Mouse (Mus musculus) hindbrain, embryonic 12.5 days (tissue): Measurements from ENCODE around the gene Cers5. TPM values are rescaled to one million over a fixed set of nuclear protein-coding genes. Genes with fewer than 3 reads are reported as not detected.

Source experiments
- ATAC-seq: fragments of 200-750 bp; cut with Nextera tagmentation; 2 replicates; pipeline ENCODE4 v1.8.0; 2017; ENCODE audit warnings: moderate TSS enrichment; ENCODE audit not compliant: low FRiP score
- H3K27ac ChIP-seq: fragments of 300-500 bp; sonication (generic); 2 replicates; pipeline ENCODE4 v1.5.1; 2016; ENCODE audit warnings: mild to moderate bottlenecking
- H3K27me3 ChIP-seq: fragments of 300-500 bp; sonication (generic); 2 replicates; pipeline ENCODE4 v1.6.1; 2016; ENCODE audit warnings: mild to moderate bottlenecking
- H3K36me3 ChIP-seq: fragments of 300-500 bp; sonication (generic); 2 replicates; pipeline ENCODE4 v1.6.1; 2016; ENCODE audit warnings: mild to moderate bottlenecking
- H3K4me1 ChIP-seq: fragments of 300-500 bp; sonication (generic); 2 replicates; pipeline ENCODE4 v1.6.1; 2016
- H3K4me2 ChIP-seq: fragments of 300-500 bp; sonication (generic); replicated peaks from 2 replicates; pipeline ENCODE4 v1.6.1; 2016; ENCODE audit warnings: mild to moderate bottlenecking
- H3K4me3 ChIP-seq: fragments of 300-500 bp; sonication (generic); 2 replicates; pipeline ENCODE4 v1.5.1; 2016; ENCODE audit warnings: mild to moderate bottlenecking
- H3K9ac ChIP-seq: fragments of 300-500 bp; sonication (generic); 2 replicates; pipeline ENCODE4 v1.6.1; 2016; ENCODE audit warnings: mild to moderate bottlenecking, moderate library complexity
- H3K9me3 ChIP-seq: fragments of 300-500 bp; sonication (generic); replicated peaks from 2 replicates; pipeline ENCODE4 v1.6.1; 2016; ENCODE audit warnings: mild to moderate bottlenecking
- WGBS: fragments of 180-500 bp; shearing (Covaris S2); methylation state at CpG from one replicate; pipeline ENCODE4 v1.1.7; 2016; 5-methylcytosine and 5-hydroxymethylcytosine counted together
- polyA plus RNA-seq: library from polyadenylated mRNA; unstranded; fragments of >200 nt; fragmentation: Nextera tagmentation; extraction: Ambion mirVana; gene quantifications from 2 replicates; pipeline ENCODE4 v1.2.1, GENCODE M21; 2016

Gene Cers5
- polyA plus RNA-seq, 1 experiment from 2014 or later, result 66.8 TPM

DNA sequence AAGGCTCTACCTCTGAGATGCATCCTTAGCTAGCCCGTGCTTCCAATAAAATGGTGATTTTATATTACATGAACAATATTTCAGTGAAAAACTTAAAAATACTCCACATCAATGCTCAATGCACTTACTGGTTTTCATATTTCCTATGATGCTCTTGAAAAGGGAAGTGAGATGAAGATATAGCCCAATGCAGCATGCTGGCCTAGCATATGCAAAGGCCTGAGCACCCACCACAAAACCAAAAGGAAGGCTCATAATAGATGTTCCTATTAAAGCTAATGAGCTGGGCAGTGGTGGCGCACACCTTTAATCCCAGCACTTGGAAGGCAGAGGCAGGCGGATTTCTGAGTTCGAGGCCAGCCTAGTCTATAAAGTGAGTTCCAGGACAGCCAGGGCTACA, 33.0 kb upstream of the Cers5 start:
- Histone ChIP-seq H3K4me2 (no peak overlapping the region), H3K9me3 (no peaks in the 10 kb centered on the region), H3K36me3 (no peaks in the 10 kb centered on the region), H3K9ac (no peak overlapping the region), H3K27me3 (no peaks in the 10 kb centered on the region), H3K27ac (no peak overlapping the region), H3K4me1 (peaks cover 30% of the 10 kb centered on the region), H3K4me3 (no peak overlapping the region)
- WGBS, result 90% methylated on average over 4 of the region's 4 CpGs
- ATAC-seq, result no peak

DNA sequence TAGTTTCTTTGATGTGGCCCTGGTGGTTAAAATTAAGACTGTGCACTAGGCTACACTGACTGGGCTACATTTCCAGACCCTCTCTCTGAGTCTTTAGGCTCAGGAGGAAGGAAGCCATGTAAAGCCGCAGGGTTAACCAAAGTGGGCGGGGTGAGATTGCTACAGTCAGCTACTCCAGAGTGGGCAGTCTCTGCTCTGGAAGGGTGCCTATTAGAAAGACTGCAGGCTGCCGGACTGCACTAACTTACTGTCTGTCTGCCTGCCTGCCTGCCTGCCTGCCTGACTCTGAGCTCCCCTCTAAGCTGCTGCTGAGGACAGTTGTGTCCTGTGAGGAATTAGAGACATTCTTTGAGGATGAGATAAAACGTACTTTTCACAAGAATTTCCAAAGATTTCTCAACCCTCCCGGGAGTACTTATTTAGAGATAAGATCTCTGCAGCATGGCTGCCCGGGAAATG, 30.5 kb upstream of the Cers5 start:
- Histone ChIP-seq H3K36me3 (no peaks in the 10 kb centered on the region), H3K4me3 (no peak overlapping the region), H3K9ac (no peak overlapping the region), H3K4me2 (no peak overlapping the region), H3K27ac (no peak overlapping the region), H3K4me1 (peaks cover 27% of the 10 kb centered on the region), H3K9me3 (no peaks in the 10 kb centered on the region), H3K27me3 (no peaks in the 10 kb centered on the region)
- ATAC-seq, result no peak
- 37% methylated on average over 6 of the region's 6 CpGs for WGBS

DNA sequence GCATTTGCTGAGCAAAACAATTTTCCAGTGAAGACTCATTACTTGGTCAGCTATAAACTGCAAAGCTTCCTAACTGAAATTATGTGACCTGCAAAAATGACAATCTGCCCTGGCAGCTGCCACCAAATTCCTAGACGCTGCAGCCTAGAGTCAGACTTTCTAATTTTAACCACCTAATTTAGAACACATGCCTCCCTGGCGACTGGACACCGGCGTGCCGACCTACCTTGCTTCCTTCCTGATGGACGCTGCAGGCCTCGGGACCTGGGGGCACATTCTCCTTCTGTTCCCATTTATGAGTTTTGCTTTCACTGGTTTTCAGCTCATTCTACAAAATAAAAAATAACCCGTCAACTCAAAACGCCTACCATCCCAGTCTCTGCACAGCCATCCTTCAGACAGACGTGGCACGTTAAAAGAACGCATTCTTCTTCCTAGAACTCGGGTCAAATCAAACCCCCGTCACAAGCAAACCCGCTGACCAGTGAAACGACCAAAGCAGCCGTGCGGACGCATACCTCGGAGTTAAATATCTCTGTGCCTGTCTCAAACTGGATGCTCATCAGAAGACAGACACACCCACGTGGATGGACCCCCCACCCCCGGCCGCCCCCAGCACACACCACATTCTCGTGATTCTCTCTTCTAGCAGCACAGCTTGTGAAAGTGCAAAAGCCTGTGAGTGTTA, 29.3 kb upstream of the Cers5 start:
- H3K9me3 ChIP-seq, result no peaks in the 10 kb centered on the region
- no peak overlapping the region for H3K4me3 ChIP-seq
- ATAC-seq, result no peak
- H3K9ac ChIP-seq, result no peak overlapping the region
- no peak overlapping the region for H3K4me2 ChIP-seq
- H3K27ac ChIP-seq, result no peak overlapping the region
- peaks cover 17% of the 10 kb centered on the region for H3K4me1 ChIP-seq
- H3K27me3 ChIP-seq, result no peaks in the 10 kb centered on the region
- 27% methylated on average over 24 of the region's 24 CpGs for WGBS
- no peaks in the 10 kb centered on the region for H3K36me3 ChIP-seq

DNA sequence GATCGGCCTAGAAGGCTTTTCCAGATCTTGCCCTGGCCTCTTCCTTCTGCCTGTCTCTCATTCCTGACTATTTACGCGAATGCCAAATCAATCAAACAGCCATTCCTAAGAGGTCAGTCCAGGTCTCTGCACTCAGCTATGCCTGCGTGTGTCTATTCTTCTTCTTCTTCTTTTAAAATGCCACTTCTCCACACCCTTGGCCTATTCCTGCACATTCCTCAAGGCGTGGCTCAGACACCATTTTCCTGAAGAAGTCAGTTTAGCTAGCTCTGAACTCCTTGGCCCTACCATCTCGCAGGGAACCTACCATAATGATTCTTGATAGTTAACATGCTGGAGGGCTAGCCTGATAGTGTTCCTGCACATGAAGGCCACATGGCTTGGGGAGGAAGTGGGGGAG, 27.0 kb upstream of the Cers5 start:
- no peak overlapping the region for H3K4me2 ChIP-seq
- no peaks in the 10 kb centered on the region for H3K9me3 ChIP-seq
- H3K9ac ChIP-seq, result no peak overlapping the region
- peaks cover 13% of the 10 kb centered on the region for H3K4me1 ChIP-seq
- no peaks in the 10 kb centered on the region for H3K27me3 ChIP-seq
- no peaks in the 10 kb centered on the region for H3K36me3 ChIP-seq
- H3K27ac ChIP-seq, result no peak overlapping the region
- 67% methylated on average over 6 of the region's 6 CpGs for WGBS
- no peak for ATAC-seq
- no peak overlapping the region for H3K4me3 ChIP-seq

DNA sequence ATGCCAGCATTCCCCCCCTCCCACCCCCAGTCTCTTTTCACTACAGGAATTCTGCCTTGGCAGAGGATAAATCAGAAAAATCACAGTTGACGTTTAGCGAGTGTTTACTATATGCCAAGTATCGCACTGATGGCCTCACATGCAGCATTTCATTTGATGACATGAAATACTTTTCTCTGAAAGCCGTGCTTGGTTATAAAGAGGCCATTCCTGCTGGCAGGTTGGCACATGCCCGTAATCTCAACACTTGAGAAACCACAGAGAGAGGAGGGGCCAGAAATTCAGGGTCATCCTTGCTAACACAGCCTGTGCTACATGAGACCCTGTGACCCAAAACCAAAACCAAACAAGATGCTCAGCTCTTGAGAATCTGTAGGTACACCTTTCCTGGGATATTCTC, 25.2 kb upstream of the Cers5 start:
- no peaks in the 10 kb centered on the region for H3K9me3 ChIP-seq
- no peaks in the 10 kb centered on the region for H3K27me3 ChIP-seq
- peaks cover 7% of the 10 kb centered on the region for H3K36me3 ChIP-seq
- no peak overlapping the region for H3K9ac ChIP-seq
- no peak for ATAC-seq
- WGBS, result 78% methylated on average over 5 of the region's 5 CpGs
- H3K27ac ChIP-seq, result no peak overlapping the region
- 0 out of 2 replicates have a peak, but pooled peaks cover 4% of the 10 kb centered on the region for H3K4me1 ChIP-seq
- H3K4me2 ChIP-seq, result no peak overlapping the region
- no peak overlapping the region for H3K4me3 ChIP-seq

DNA sequence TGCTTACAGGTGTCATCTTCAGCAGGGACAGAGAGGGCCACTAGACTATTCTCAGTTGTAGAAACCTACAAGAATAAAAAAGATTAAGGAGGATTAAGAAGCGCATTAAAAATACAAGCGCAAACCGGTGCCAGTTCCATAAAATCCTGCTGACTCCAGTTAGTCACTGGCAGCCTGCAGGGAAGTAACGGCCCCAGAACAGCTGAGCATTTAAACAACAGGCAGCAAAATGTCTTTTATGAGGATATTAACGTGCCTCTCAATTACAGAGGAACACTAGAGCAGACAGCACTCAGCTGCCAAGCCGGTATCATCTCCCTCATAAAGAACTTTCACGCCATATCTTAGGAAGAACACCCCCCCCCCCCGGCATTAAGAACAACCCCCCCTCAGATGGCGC, 24.1 kb upstream of the Cers5 start:
- Histone ChIP-seq H3K4me1 (no peaks in the 10 kb centered on the region), H3K27ac (no peak overlapping the region)

DNA sequence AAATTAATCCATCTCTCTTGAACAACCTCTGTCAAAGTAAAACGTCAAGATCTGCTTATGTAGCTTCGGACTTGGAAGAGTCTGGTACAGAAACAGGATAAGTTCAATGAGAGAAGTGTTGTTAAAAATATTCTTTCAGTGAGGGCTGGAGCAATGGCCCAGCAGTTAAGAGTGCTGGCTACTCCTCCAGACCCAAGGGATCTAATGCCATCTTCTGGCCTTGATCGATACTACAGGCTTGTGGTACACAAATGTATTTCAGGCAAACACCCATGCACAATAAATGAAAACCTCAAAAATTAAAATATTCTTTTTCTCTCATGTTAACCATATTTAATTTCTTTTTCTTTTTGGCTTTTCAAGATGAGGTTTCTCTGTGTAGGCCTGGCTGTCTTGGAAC, 23.4 kb upstream of the Cers5 start:
- no peak for ATAC-seq
- Histone ChIP-seq H3K36me3 (peaks cover 20% of the 10 kb centered on the region), H3K4me3 (no peak overlapping the region), H3K9me3 (no peaks in the 10 kb centered on the region), H3K27ac (no peak overlapping the region), H3K4me1 (no peaks in the 10 kb centered on the region), H3K27me3 (no peaks in the 10 kb centered on the region), H3K4me2 (no peak overlapping the region), H3K9ac (no peak overlapping the region)
- WGBS, result 85% methylated on average over 3 of the region's 3 CpGs

More for the DNA sequence above, 24.1 kb upstream of the Cers5 start:
- no peak for ATAC-seq
- no peak overlapping the region for H3K4me3 ChIP-seq
- H3K36me3 ChIP-seq, result peaks cover 16% of the 10 kb centered on the region
- H3K9ac ChIP-seq, result no peak overlapping the region
- 88% methylated on average over 9 of the region's 9 CpGs for WGBS
- no peaks in the 10 kb centered on the region for H3K27me3 ChIP-seq
- no peak overlapping the region for H3K4me2 ChIP-seq
- no peaks in the 10 kb centered on the region for H3K9me3 ChIP-seq

DNA sequence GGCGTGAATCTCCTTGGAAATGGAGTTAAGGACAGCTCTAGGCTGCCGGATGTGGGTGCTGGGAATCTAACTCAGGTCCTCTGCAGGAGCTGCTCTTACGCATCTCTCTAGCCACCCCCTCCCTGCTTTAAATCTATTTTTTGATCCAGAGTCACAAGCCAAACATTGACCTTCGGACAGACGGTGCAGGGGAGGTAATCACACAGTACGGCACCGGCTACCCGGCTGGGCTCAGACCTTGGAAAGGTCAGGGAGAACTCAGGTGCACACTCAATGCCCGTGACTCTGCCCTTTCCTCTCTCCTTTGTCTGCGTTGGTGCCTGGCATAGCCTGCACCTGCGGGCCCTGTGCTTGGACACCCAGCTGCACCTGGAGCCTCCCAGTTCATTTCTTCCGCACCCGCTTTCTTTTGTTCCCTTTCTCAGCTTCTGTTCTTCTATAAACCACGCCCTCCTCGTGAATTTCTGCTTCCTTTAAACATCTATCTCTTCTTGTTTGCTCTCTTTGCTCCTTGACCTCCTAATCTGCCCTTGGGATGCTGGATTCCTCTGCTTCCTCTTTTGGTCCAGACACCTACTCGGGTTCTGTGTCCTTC, 19.6 kb upstream of the Cers5 start:
- Histone ChIP-seq H3K4me2 (no peak overlapping the region), H3K27me3 (no peaks in the 10 kb centered on the region), H3K4me1 (0 out of 2 replicates have a peak, but pooled peaks cover 4% of the 10 kb centered on the region), H3K27ac (no peak overlapping the region), H3K36me3 (peaks cover 22% of the 10 kb centered on the region), H3K9ac (no peak overlapping the region), H3K4me3 (no peak overlapping the region), H3K9me3 (no peaks in the 10 kb centered on the region)
- no peak for ATAC-seq
- WGBS, result 96% methylated on average over 16 of the region's 16 CpGs

DNA sequence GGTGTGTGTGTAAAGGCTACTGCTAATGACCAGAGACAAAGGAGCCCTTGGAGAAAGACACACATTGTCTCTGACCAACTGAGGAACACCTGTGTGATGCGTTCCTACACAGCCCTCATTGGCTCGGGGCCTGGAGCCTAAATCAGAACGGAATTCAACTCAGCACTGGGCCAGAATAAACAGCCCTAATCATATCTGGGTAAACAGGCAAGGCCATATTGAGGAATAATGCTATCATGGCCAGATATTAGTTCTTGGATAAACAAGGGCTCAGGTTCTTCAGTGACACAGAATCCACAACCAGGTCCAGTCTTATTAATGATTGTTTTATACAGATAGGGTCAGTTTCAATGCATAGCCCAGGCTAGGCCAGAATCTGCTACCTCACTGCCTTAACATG, 18.3 kb upstream of the Cers5 start:
- 93% methylated on average over 3 of the region's 3 CpGs for WGBS
- H3K27ac ChIP-seq, result no peak overlapping the region
- ATAC-seq, result no peak
- no peaks in the 10 kb centered on the region for H3K27me3 ChIP-seq
- no peak overlapping the region for H3K4me2 ChIP-seq
- no peak overlapping the region for H3K4me3 ChIP-seq
- peaks cover 22% of the 10 kb centered on the region for H3K36me3 ChIP-seq
- H3K4me1 ChIP-seq, result 0 out of 2 replicates have a peak, but pooled peaks cover 4% of the 10 kb centered on the region
- H3K9ac ChIP-seq, result no peak overlapping the region
- no peaks in the 10 kb centered on the region for H3K9me3 ChIP-seq

DNA sequence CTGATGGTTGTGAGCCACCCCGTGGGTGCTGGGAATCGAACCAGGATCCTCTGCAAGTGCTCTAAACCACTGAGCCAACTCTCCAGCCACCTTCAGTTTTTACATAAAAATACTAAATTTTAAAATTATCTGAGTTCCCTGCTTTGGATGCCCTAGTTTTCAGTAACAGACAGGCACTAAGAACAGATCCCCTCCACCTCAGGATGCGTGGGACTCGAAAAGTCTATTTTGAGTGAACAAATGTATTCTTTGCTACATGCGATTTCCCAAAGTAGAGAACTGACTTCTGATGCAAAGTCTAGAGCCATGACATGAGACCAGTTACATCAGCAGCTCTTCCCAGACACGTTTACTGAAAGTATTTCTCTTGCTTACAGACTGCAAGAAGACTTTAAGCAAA, 17.8 kb upstream of the Cers5 start:
- ATAC-seq, result no peak
- 92% methylated on average over 6 of the region's 6 CpGs for WGBS
- Histone ChIP-seq H3K36me3 (peaks cover 22% of the 10 kb centered on the region), H3K4me2 (no peak overlapping the region), H3K27me3 (no peaks in the 10 kb centered on the region), H3K4me3 (no peak overlapping the region), H3K4me1 (0 out of 2 replicates have a peak, but pooled peaks cover 4% of the 10 kb centered on the region), H3K27ac (no peak overlapping the region), H3K9ac (no peak overlapping the region), H3K9me3 (no peaks in the 10 kb centered on the region)

DNA sequence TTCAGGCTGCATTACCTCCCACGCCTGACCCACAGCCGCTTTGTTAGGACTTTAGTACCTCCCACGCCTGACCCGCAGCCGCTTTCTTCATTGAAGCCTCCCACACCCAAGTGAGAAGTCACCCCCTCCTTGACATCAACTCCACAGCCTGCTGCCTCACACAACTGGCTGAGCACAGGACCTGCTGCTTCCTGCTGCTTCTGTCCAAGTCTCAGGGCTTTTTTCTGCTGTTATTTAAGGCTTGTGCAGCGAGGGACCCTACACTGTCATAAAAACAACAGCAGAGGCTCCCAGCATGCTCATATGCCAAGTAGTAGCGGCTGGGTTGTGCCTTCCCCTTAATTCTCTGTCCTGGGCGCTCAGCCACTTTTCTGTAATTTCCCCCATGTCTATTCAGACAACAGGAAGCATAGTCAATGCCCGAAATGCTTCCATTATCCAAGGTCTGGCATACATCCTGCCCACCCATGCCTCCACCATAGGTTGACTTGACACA, 15.0 kb upstream of the Cers5 start:
- H3K27me3 ChIP-seq, result no peaks in the 10 kb centered on the region
- H3K36me3 ChIP-seq, result peaks cover 13% of the 10 kb centered on the region
- no peak overlapping the region for H3K4me2 ChIP-seq
- 0 out of 2 replicates have a peak, but pooled peaks cover 4% of the 10 kb centered on the region for H3K4me1 ChIP-seq
- H3K9ac ChIP-seq, result no peak overlapping the region
- H3K4me3 ChIP-seq, result no peak overlapping the region
- 74% methylated on average over 9 of the region's 9 CpGs for WGBS
- no peak overlapping the region; the same call in 1 of the 2 replicates for H3K27ac ChIP-seq
- ATAC-seq, result no peak
- no peaks in the 10 kb centered on the region for H3K9me3 ChIP-seq

DNA sequence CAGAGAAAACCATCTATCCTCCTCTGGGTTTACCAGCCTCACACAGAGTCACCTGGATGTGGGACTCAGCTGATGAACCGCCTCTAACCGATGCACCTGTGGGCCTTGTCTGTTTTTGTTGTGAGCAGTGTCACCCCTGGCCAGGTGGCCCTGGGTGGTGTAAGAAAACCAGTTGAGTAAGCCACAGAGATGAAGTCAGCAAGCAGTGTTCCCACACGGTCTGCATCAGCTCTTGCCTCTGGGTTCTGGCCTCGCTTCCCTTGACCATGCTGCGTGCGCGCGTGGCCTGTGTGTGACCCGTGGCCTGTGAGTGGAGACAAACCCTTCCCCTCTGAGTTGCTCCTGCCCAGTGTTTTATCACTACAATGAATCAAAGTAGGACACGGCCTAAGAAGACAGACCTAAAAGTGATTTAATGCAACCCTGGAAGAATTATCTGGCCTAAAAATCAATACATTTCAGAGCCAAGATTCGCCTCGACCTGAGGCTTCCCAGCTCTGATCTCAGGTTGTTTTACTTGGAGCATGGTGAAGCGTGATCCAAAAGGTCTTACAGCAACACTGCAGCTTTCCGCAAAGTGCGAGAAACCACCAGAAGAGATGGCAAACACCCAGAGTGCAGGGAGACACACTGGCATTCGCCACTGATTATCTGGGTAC, 6.1 kb upstream of the Cers5 start:
- Histone ChIP-seq H3K9me3 (no peaks in the 10 kb centered on the region), H3K9ac (no peak overlapping the region), H3K27ac (no peak overlapping the region), H3K4me1 (no peaks in the 10 kb centered on the region), H3K36me3 (peaks cover 21% of the 10 kb centered on the region), H3K27me3 (no peaks in the 10 kb centered on the region), H3K4me3 (no peak overlapping the region), H3K4me2 (no peak overlapping the region)
- no peak for ATAC-seq
- WGBS, result 94% methylated on average over 16 of the region's 16 CpGs
